In genomic region chr4:64078029-64078619, GRCm38 (mm10) we compare ENCODE assay signal across 14 mouse cellular contexts. TPM values are rescaled to one million over a fixed set of nuclear protein-coding genes. Genes with fewer than 3 reads are reported as not detected.
DNase-seq lines count a peak whose midpoint lies in the region; ATAC-seq and TF ChIP-seq lines count a peak whose summit lies in the region.
"Had no signal": no experiment of that assay in that cellular context is flagged by ENCODE, and none has a peak within 500 bp of the region (broad histone marks: within the 10 kb centered on the region; RNA-seq: fewer than 3 reads in every experiment).

No protein-coding gene starts in this region.

- TF ChIP-seq CTCF in heart, postnatal 0 days (IDR thresholded peaks at IDR 0.05; ENCODE audit: low read depth): no peak

- H3K4me3 ChIP-seq in heart, postnatal 0 days (ENCODE audit: low read depth, low read length): no peak overlapping the region
- H3K4me3 ChIP-seq: forebrain, embryonic 15.5 days; hindbrain, embryonic 15.5 days; liver, embryonic 13.5 days; midbrain, embryonic 15.5 days had no signal

- H3K27ac ChIP-seq in heart, postnatal 0 days (ENCODE audit: low read depth): no peak overlapping the region
- H3K27ac ChIP-seq: forebrain, embryonic 15.5 days; hindbrain, embryonic 15.5 days; liver, embryonic 13.5 days; midbrain, embryonic 15.5 days had no signal

- TF ChIP-seq EP300 in heart, postnatal 0 days (IDR thresholded peaks at IDR 0.05; ENCODE audit: low read depth): no peak

- no peak; the same call in 1 of the 2 replicates for ATAC-seq in heart, postnatal 0 days (ENCODE audit: insufficient read depth, low read depth)
- ATAC-seq: forebrain, embryonic 15.5 days; midbrain, embryonic 15.5 days had no signal

- peak; percentile 32 for DNase-seq in kidney, postnatal 14 days
- DNase-seq in kidney, adult 9 months: no peak
- peak; percentile 20 to 26 for DNase-seq in adrenal gland, postnatal 36 days
- DNase-seq in heart, postnatal 0 days (ENCODE audit: low spot score): peak; percentile 15
- DNase-seq in lung, postnatal 4 days: peak; percentile 44 to 67
- no peak for DNase-seq in left cerebral cortex, postnatal 4 days
- DNase-seq in thymus, postnatal 36 days: no peak
- no peak for DNase-seq in ovary, postnatal 10 days (ENCODE audit: low spot score)
- DNase-seq: layer of hippocampus, adult 9-11 months; liver, embryonic 13.5 days had no signal

- H3K9me3 ChIP-seq in heart, postnatal 0 days (replicated peaks; ENCODE audit: control insufficient read depth, low read length): no peaks in the 10 kb centered on the region
- H3K9me3 ChIP-seq: forebrain, embryonic 15.5 days; hindbrain, embryonic 15.5 days; liver, embryonic 13.5 days; midbrain, embryonic 15.5 days had no signal

- no peak overlapping the region for H3K9ac ChIP-seq in heart, postnatal 0 days (replicated peaks; ENCODE audit: low read depth, low read length)
- H3K9ac ChIP-seq: forebrain, embryonic 15.5 days; hindbrain, embryonic 15.5 days; liver, embryonic 13.5 days; midbrain, embryonic 15.5 days had no signal

- H3K4me2 ChIP-seq in heart, postnatal 0 days (ENCODE audit: low read depth, low read length): no peak overlapping the region
- H3K4me2 ChIP-seq: forebrain, embryonic 15.5 days; hindbrain, embryonic 15.5 days; liver, embryonic 13.5 days; midbrain, embryonic 15.5 days had no signal

- no peaks in the 10 kb centered on the region for H3K27me3 ChIP-seq in heart, postnatal 0 days (ENCODE audit: control insufficient read depth, insufficient read depth, low read length)
- H3K27me3 ChIP-seq: forebrain, embryonic 15.5 days; hindbrain, embryonic 15.5 days; liver, embryonic 13.5 days; midbrain, embryonic 15.5 days had no signal

- 65% methylated on average over 2 of the region's 2 CpGs for WGBS in heart, postnatal 0 days

- H3K4me1 ChIP-seq in heart, postnatal 0 days (ENCODE audit: control insufficient read depth, insufficient read depth): no peaks in the 10 kb centered on the region
- H3K4me1 ChIP-seq: forebrain, embryonic 15.5 days; hindbrain, embryonic 15.5 days; liver, embryonic 13.5 days; midbrain, embryonic 15.5 days had no signal

- intact Hi-C loops in left cerebral cortex, postnatal 4 days (cut with DNase I): no loop called here

- H3K36me3 ChIP-seq in heart, postnatal 0 days (replicated peaks; ENCODE audit: control insufficient read depth, insufficient read depth, low read length): no peaks in the 10 kb centered on the region
- H3K36me3 ChIP-seq: forebrain, embryonic 15.5 days; G1E; hindbrain, embryonic 15.5 days; liver, embryonic 13.5 days; midbrain, embryonic 15.5 days had no signal

RNA-seq across cellular contexts. Expression of gene Tnc, which starts 31.3 kb away (rescaled TPM):
- total RNA-seq in adrenal gland, postnatal 36 days (2021): 1 to 10 TPM; 2.7 to 3.5 TPM
- total RNA-seq in heart, postnatal 0 days (2014; rRNA removed; ENCODE audit: low replicate concordance): 30.4 and 39.1 TPM in 2 replicates
- 4.6 and 4.8 TPM in 2 replicates for polyA plus RNA-seq in heart, postnatal 0 days (2015; fragmentation: Nextera tagmentation; extraction: Ambion mirVana)
- 100 to 1,000 TPM; 122 to 128 TPM for total RNA-seq in left cerebral cortex, postnatal 4 days (2021)
- polyA plus RNA-seq: G1E had no signal

Comparison
In these comparisons a context has a peak if more than half of its experiments do, and no peak if none do; other contexts are left out.
1. DNase-seq: peak in kidney, postnatal 14 days (single experiment), adrenal gland, postnatal 36 days (2 of 2), heart, postnatal 0 days (single experiment) and lung, postnatal 4 days (2 of 2); none in kidney, adult 9 months (single experiment), left cerebral cortex, postnatal 4 days (single experiment), thymus, postnatal 36 days (0 of 2) and ovary, postnatal 10 days (single experiment).